Mouse (Mus musculus) hindbrain, embryonic 13.5 days (tissue): ENCODE data around the gene Ankrd44. TPM values are rescaled to one million over a fixed set of nuclear protein-coding genes. Genes with fewer than 3 reads are reported as not detected.

ENCODE experiments used
- ATAC-seq: fragments of 200-750 bp; cut with Nextera tagmentation; 2 replicates; pipeline ENCODE4 v1.8.0; 2017; ENCODE audit warnings: moderate TSS enrichment; ENCODE audit not compliant: low FRiP score
- H3K27ac ChIP-seq: fragments of 300-500 bp; sonication (generic); 2 replicates; pipeline ENCODE4 v1.5.1; 2015; ENCODE audit warnings: inconsistent platforms, mild to moderate bottlenecking, moderate library complexity
- H3K27me3 ChIP-seq: fragments of 300-500 bp; sonication (generic); 2 replicates; pipeline ENCODE4 v1.6.1; 2015; ENCODE audit warnings: mild to moderate bottlenecking, inconsistent platforms
- H3K36me3 ChIP-seq: fragments of 300-500 bp; sonication (generic); 2 replicates; pipeline ENCODE4 v1.6.1; 2015; ENCODE audit warnings: mild to moderate bottlenecking, inconsistent platforms
- H3K4me1 ChIP-seq: fragments of 300-500 bp; sonication (generic); replicated peaks from 2 replicates; pipeline ENCODE4 v1.6.1; 2015; ENCODE audit warnings: inconsistent platforms
- H3K4me2 ChIP-seq: fragments of 300-500 bp; sonication (generic); 2 replicates; pipeline ENCODE4 v1.6.1; 2015; ENCODE audit warnings: inconsistent platforms, mild to moderate bottlenecking, moderate library complexity
- H3K4me3 ChIP-seq: fragments of 300-500 bp; sonication (generic); 2 replicates; pipeline ENCODE4 v1.5.1; 2015; ENCODE audit warnings: mild to moderate bottlenecking, inconsistent platforms
- H3K9ac ChIP-seq: fragments of 300-500 bp; sonication (generic); 2 replicates; pipeline ENCODE4 v1.6.1; 2015; ENCODE audit warnings: mild to moderate bottlenecking, inconsistent platforms
- H3K9me3 ChIP-seq: fragments of 300-500 bp; sonication (generic); 2 replicates; pipeline ENCODE4 v1.6.1; 2016; ENCODE audit warnings: inconsistent platforms
- WGBS: fragments of 180-500 bp; shearing (Covaris S2); methylation state at CpG from one replicate; pipeline ENCODE4 v1.1.7; 2015; 5-methylcytosine and 5-hydroxymethylcytosine counted together
- polyA plus RNA-seq: library from polyadenylated mRNA; unstranded; fragments of >200 nt; fragmentation: Nextera tagmentation; extraction: Ambion mirVana; gene quantifications from 2 replicates; pipeline ENCODE4 v1.2.1, GENCODE M21; 2015

Ankrd44 gene
- polyA plus RNA-seq, 1 experiment from 2014 or later: 20.9 TPM

DNA sequence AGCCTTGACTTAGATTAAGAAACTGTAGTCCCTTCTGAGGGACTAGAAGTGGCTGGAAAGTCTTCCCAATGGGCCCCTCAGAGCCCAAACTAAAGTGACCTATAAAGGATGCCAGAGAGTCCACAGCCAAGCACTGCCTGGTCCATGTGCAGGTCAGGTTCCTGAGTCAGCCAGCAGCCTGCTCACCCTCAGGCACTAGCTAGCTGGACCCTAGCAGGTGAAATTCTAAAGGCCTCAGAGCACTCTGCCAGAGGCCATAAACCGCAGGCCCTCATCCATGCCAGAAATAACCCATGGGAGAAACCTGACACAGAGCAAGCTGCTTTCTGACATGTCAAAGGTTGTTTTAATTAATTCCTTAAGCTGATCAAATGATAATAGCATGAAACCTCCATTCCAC, 25.1 kb downstream of the Ankrd44 start:
- Histone ChIP-seq H3K27ac (no peak overlapping the region), H3K36me3 (peaks cover 9% of the 10 kb centered on the region), H3K4me2 (no peak overlapping the region), H3K4me1 (peaks cover 34% of the 10 kb centered on the region), H3K27me3 (no peaks in the 10 kb centered on the region), H3K9ac (no peak overlapping the region), H3K4me3 (no peak overlapping the region), H3K9me3 (0 out of 2 replicates have a peak, but pooled peaks cover 5% of the 10 kb centered on the region)
- ATAC-seq: no peak
- 96% methylated on average over 1 of the region's 1 CpGs for WGBS

DNA sequence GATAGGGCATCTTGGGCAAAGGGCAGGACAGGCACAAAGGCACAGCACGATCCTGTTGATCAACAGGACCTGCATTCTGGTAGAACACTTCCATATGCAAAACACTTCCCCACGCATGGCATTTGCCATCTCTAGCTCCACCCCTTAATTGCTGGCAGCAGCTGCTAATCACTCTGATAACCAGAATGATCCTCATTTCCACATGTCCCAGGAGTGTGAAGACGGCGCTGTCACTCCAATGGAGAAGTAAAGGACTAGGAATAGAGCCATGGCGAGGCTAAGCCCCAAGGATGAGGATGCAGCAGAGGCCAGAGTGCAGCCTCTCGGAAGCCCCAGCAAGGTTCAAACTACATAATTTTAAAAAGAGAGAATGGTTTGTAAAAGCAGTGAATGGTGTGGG, 26.9 kb downstream of the Ankrd44 start:
- no peak overlapping the region for H3K9ac ChIP-seq
- no peaks in the 10 kb centered on the region for H3K27me3 ChIP-seq
- peak overlapping the region; percentile 55 for H3K27ac ChIP-seq
- peak; percentile 63; the same call in 1 of the 2 replicates for ATAC-seq
- peaks cover 29% of the 10 kb centered on the region for H3K4me1 ChIP-seq
- H3K4me2 ChIP-seq: no peak overlapping the region
- H3K9me3 ChIP-seq: 0 out of 2 replicates have a peak, but pooled peaks cover 5% of the 10 kb centered on the region
- peaks cover 9% of the 10 kb centered on the region for H3K36me3 ChIP-seq
- H3K4me3 ChIP-seq: no peak overlapping the region
- 57% methylated on average over 6 of the region's 6 CpGs for WGBS

DNA sequence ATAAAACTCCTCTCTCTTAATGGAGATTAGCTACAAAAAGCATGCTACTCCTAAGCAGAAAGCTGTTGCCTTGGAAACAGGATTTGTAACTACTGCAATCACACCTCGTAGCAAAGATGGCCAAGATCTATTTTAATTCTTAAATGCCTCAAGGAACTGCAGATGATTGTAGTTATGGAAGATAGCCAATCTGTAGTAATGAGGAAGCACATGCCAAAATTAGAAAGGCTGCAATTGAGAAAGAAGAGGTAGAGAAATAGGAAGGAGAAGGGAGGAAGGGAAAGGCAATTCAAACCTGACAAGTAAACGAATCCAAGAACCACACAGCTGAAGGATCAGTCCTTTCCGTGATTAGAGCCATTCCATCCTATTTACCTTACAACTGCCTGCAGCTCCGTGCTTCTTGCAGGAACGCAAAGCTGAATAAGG, 27.5 kb downstream of the Ankrd44 start:
- H3K27ac ChIP-seq: peak overlapping the region; percentile 55
- WGBS: 56% methylated on average over 5 of the region's 5 CpGs
- H3K4me2 ChIP-seq: no peak overlapping the region
- H3K9ac ChIP-seq: no peak overlapping the region
- peaks cover 9% of the 10 kb centered on the region for H3K36me3 ChIP-seq
- no peak for ATAC-seq
- H3K4me3 ChIP-seq: no peak overlapping the region
- H3K27me3 ChIP-seq: no peaks in the 10 kb centered on the region
- H3K9me3 ChIP-seq: 0 out of 2 replicates have a peak, but pooled peaks cover 5% of the 10 kb centered on the region
- peaks cover 29% of the 10 kb centered on the region for H3K4me1 ChIP-seq

GRCm38 (mm10) chr1:54897726-54898125, 28.5 kb downstream of the Ankrd44 start:
- Histone ChIP-seq H3K4me2 (no peak overlapping the region), H3K9ac (no peak overlapping the region), H3K9me3 (0 out of 2 replicates have a peak, but pooled peaks cover 4% of the 10 kb centered on the region), H3K4me3 (no peak overlapping the region), H3K36me3 (peaks cover 7% of the 10 kb centered on the region), H3K27ac (no peak overlapping the region), H3K4me1 (peaks cover 29% of the 10 kb centered on the region), H3K27me3 (no peaks in the 10 kb centered on the region)
- WGBS: 88% methylated on average over 2 of the region's 2 CpGs
- ATAC-seq: no peak

GRCm38 (mm10) chr1:54896109-54897085, 29.8 kb downstream of the Ankrd44 start:
- H3K4me3 ChIP-seq: no peak overlapping the region
- WGBS: 72% methylated on average over 12 of the region's 12 CpGs
- H3K4me2 ChIP-seq: no peak overlapping the region
- ATAC-seq: no peak
- no peaks in the 10 kb centered on the region for H3K9me3 ChIP-seq
- H3K27me3 ChIP-seq: no peaks in the 10 kb centered on the region
- H3K27ac ChIP-seq: 0 out of 2 replicates have a peak overlapping the region, but pooled peaks have one; percentile 6
- peaks cover 29% of the 10 kb centered on the region for H3K4me1 ChIP-seq
- H3K36me3 ChIP-seq: no peaks in the 10 kb centered on the region
- H3K9ac ChIP-seq: no peak overlapping the region

GRCm38 (mm10) chr1:54888449-54888848, 37.7 kb downstream of the Ankrd44 start:
- no peak overlapping the region for H3K4me2 ChIP-seq
- H3K27ac ChIP-seq: no peak overlapping the region
- H3K9me3 ChIP-seq: no peaks in the 10 kb centered on the region
- no peak overlapping the region for H3K4me3 ChIP-seq
- no peaks in the 10 kb centered on the region for H3K36me3 ChIP-seq
- no peaks in the 10 kb centered on the region for H3K27me3 ChIP-seq
- peak; percentile 46; the same call in 1 of the 2 replicates for ATAC-seq
- H3K9ac ChIP-seq: no peak overlapping the region
- peaks cover 13% of the 10 kb centered on the region; the same call in 1 of the 2 replicates for H3K4me1 ChIP-seq
- 48% methylated on average over 5 of the region's 5 CpGs for WGBS

DNA sequence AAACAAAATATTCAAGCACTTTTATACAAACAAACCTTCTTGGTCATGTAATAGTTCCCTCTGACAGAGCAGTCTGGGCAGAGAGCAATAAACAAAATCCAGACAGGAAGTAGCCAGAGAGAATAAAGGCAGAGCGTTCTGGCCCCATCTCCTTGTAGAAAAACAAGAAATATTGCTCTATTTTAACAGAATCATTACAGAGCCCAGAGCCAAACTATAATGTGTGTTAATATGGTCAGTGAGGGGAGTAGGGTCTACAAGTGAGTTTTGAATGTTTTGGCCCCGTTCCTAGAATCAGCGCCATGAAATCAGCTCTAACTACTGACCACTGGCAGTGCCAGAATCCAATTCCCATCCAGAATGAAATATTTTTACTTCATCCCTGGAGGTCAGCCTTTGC, 38.3 kb downstream of the Ankrd44 start:
- no peak overlapping the region for H3K9ac ChIP-seq
- ATAC-seq: no peak
- peaks cover 13% of the 10 kb centered on the region; the same call in 1 of the 2 replicates for H3K4me1 ChIP-seq
- no peaks in the 10 kb centered on the region for H3K36me3 ChIP-seq
- H3K4me3 ChIP-seq: no peak overlapping the region
- 78% methylated on average over 3 of the region's 3 CpGs for WGBS
- H3K4me2 ChIP-seq: no peak overlapping the region
- H3K27ac ChIP-seq: no peak overlapping the region
- no peaks in the 10 kb centered on the region; the same call in 1 of the 2 replicates for H3K9me3 ChIP-seq
- H3K27me3 ChIP-seq: no peaks in the 10 kb centered on the region

- no peak overlapping the region for H3K9ac ChIP-seq
- H3K27me3 ChIP-seq: no peaks in the 10 kb centered on the region
- ATAC-seq: no peak
- H3K4me2 ChIP-seq: no peak overlapping the region
- 89% methylated on average over 2 of the region's 2 CpGs for WGBS
- H3K4me1 ChIP-seq: 0 out of 2 replicates have a peak, but pooled peaks cover 3% of the 10 kb centered on the region
- H3K9me3 ChIP-seq: no peaks in the 10 kb centered on the region; the same call in 1 of the 2 replicates
- H3K27ac ChIP-seq: no peak overlapping the region
- H3K36me3 ChIP-seq: no peaks in the 10 kb centered on the region
- H3K4me3 ChIP-seq: no peak overlapping the region
Measured at GRCm38 (mm10) chr1:54882856-54883467, 43.2 kb downstream of the Ankrd44 start.

- Histone ChIP-seq H3K9me3 (no peaks in the 10 kb centered on the region; the same call in 1 of the 2 replicates), H3K4me1 (no peaks in the 10 kb centered on the region), H3K9ac (no peak overlapping the region), H3K4me2 (no peak overlapping the region), H3K27ac (no peak overlapping the region), H3K36me3 (no peaks in the 10 kb centered on the region), H3K27me3 (no peaks in the 10 kb centered on the region), H3K4me3 (no peak overlapping the region)
- WGBS: 87% methylated on average over 3 of the region's 3 CpGs
- ATAC-seq: no peak
Measured at GRCm38 (mm10) chr1:54881523-54881922, 44.7 kb downstream of the Ankrd44 start.

GRCm38 (mm10) chr1:54877423-54878073, 48.6 kb downstream of the Ankrd44 start:
- Histone ChIP-seq H3K36me3 (no peaks in the 10 kb centered on the region), H3K4me3 (no peak overlapping the region), H3K27ac (no peak overlapping the region)

GRCm38 (mm10) chr1:54877014-54877413, 49.2 kb downstream of the Ankrd44 start:
- Histone ChIP-seq H3K9me3 (no peaks in the 10 kb centered on the region), H3K27ac (no peak overlapping the region), H3K9ac (no peak overlapping the region), H3K4me3 (no peak overlapping the region), H3K4me2 (no peak overlapping the region), H3K4me1 (no peaks in the 10 kb centered on the region), H3K27me3 (no peaks in the 10 kb centered on the region), H3K36me3 (no peaks in the 10 kb centered on the region)
- no peak for ATAC-seq
- WGBS: 90% methylated on average over 5 of the region's 5 CpGs

More at GRCm38 (mm10) chr1:54877423-54878073, 48.6 kb downstream of the Ankrd44 start:
- no peaks in the 10 kb centered on the region for H3K9me3 ChIP-seq
- no peak overlapping the region for H3K9ac ChIP-seq
- ATAC-seq: no peak
- no peaks in the 10 kb centered on the region for H3K4me1 ChIP-seq
- H3K4me2 ChIP-seq: no peak overlapping the region
- 74% methylated on average over 10 of the region's 10 CpGs for WGBS
- H3K27me3 ChIP-seq: no peaks in the 10 kb centered on the region

DNA sequence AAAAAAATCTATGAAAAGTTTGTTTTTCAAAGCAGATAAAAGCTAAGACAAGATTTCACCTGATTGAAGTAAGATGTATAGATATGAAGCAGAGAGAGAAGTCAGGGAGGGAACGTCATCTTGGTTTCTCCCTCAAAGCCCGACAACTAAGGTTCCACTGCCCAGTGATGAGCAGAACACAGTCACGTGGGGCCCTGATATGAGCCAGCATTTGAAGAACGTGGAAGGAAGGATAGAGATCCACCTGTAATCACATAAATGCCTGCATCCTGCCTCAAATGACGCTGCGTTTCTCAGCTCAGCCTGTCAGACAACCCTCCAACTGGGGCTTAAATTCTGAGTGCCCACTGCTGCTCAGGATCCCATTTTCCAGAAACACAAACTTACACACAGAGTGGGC, 52.1 kb downstream of the Ankrd44 start:
- H3K4me3 ChIP-seq: no peak overlapping the region
- no peaks in the 10 kb centered on the region for H3K27me3 ChIP-seq
- no peak overlapping the region for H3K4me2 ChIP-seq
- no peak overlapping the region for H3K9ac ChIP-seq
- H3K27ac ChIP-seq: no peak overlapping the region
- H3K4me1 ChIP-seq: no peaks in the 10 kb centered on the region
- no peaks in the 10 kb centered on the region for H3K9me3 ChIP-seq
- no peaks in the 10 kb centered on the region for H3K36me3 ChIP-seq
- WGBS: 88% methylated on average over 6 of the region's 6 CpGs
- ATAC-seq: no peak
